Mouse (Mus musculus) stomach, embryonic 14.5 days (tissue): ENCODE data around the gene Col26a1. TPM values are rescaled to one million over a fixed set of nuclear protein-coding genes. Genes with fewer than 3 reads are reported as not detected.

ENCODE experiments used
- ATAC-seq: fragments of 200-750 bp; cut with Nextera tagmentation; 2 replicates; pipeline ENCODE4 v1.8.0; 2017; ENCODE audit warnings: low read depth, moderate TSS enrichment; ENCODE audit not compliant: insufficient number of reproducible peaks, insufficient read depth, low FRiP score
- H3K27ac ChIP-seq: fragments of 300-500 bp; sonication (generic); 2 replicates; pipeline ENCODE4 v1.5.1; 2014; ENCODE audit warnings: mild to moderate bottlenecking, low read length, moderate library complexity, mixed read lengths
- H3K27me3 ChIP-seq: fragments of 300-500 bp; sonication (generic); 2 replicates; pipeline ENCODE4 v1.6.1; 2014; ENCODE audit warnings: low read length, control low read depth, mixed read lengths; ENCODE audit not compliant: control insufficient read depth, insufficient read depth
- H3K36me3 ChIP-seq: fragments of 300-500 bp; sonication (generic); 2 replicates; pipeline ENCODE4 v1.6.1; 2014; ENCODE audit warnings: mild to moderate bottlenecking, control low read depth, low read length, moderate library complexity, mixed read lengths; ENCODE audit not compliant: control insufficient read depth, insufficient read depth
- H3K4me1 ChIP-seq: fragments of 300-500 bp; sonication (generic); 2 replicates; pipeline ENCODE4 v1.6.1; 2014; ENCODE audit warnings: low read length, control low read depth, mixed read lengths; ENCODE audit not compliant: control insufficient read depth, insufficient read depth
- H3K4me2 ChIP-seq: fragments of 300-500 bp; sonication (generic); replicated peaks from 2 replicates; pipeline ENCODE4 v1.6.1; 2014; ENCODE audit warnings: low read depth, low read length, control low read depth
- H3K4me3 ChIP-seq: fragments of 300-500 bp; sonication (generic); 2 replicates; pipeline ENCODE4 v1.5.1; 2014; ENCODE audit warnings: low read depth, low read length, control low read depth
- H3K9ac ChIP-seq: fragments of 300-500 bp; sonication (generic); replicated peaks from 2 replicates; pipeline ENCODE4 v1.6.1; 2014; ENCODE audit warnings: low read depth, mild to moderate bottlenecking, control low read depth, low read length, moderate library complexity, mixed read lengths
- H3K9me3 ChIP-seq: fragments of 300-500 bp; sonication (generic); 2 replicates; pipeline ENCODE4 v1.6.1; 2016; ENCODE audit warnings: low read depth, low read length, control low read depth; ENCODE audit not compliant: control insufficient read depth
- WGBS: fragments of 180-500 bp; shearing (Covaris S2); extraction: QIAGEN DNeasy Blood & Tissue Kit; methylation state at CpG from one replicate; pipeline ENCODE4 v1.1.7; 2014; 5-methylcytosine and 5-hydroxymethylcytosine counted together
- polyA plus RNA-seq: library from polyadenylated mRNA; unstranded; fragments of >200 nt; fragmentation: Nextera tagmentation; extraction: Ambion mirVana; gene quantifications from 2 replicates; pipeline ENCODE4 v1.2.1, GENCODE M21; 2014

Col26a1 gene
- polyA plus RNA-seq, 1 experiment from 2014 or later = 11.7 TPM

GRCm38 (mm10) chr5:136714232-136714875, 168.7 kb downstream of the Col26a1 start:
- Histone ChIP-seq H3K27ac (no peak overlapping the region), H3K27me3 (no peaks in the 10 kb centered on the region), H3K9ac (no peak overlapping the region), H3K9me3 (no peaks in the 10 kb centered on the region), H3K36me3 (no peaks in the 10 kb centered on the region), H3K4me2 (peak overlapping the region; percentile 14), H3K4me3 (no peak overlapping the region; the same call in 1 of the 2 replicates), H3K4me1 (no peaks in the 10 kb centered on the region)
- WGBS = 24% methylated on average over 32 of the region's 32 CpGs
- ATAC-seq = no peak

- Histone ChIP-seq H3K4me2 (no peak overlapping the region), H3K27me3 (no peaks in the 10 kb centered on the region), H3K9ac (no peak overlapping the region), H3K27ac (no peak overlapping the region), H3K9me3 (no peaks in the 10 kb centered on the region), H3K4me1 (no peaks in the 10 kb centered on the region), H3K36me3 (no peaks in the 10 kb centered on the region), H3K4me3 (no peak overlapping the region)
- 46% methylated on average over 4 of the region's 4 CpGs for WGBS
- no peak for ATAC-seq
These were observed 172.3 kb downstream of the Col26a1 start for GRCm38 (mm10) chr5:136710742-136711141.

- Histone ChIP-seq H3K4me2 (no peak overlapping the region), H3K9me3 (no peaks in the 10 kb centered on the region), H3K36me3 (no peaks in the 10 kb centered on the region), H3K27me3 (no peaks in the 10 kb centered on the region), H3K4me3 (no peak overlapping the region), H3K27ac (no peak overlapping the region), H3K9ac (no peak overlapping the region), H3K4me1 (no peaks in the 10 kb centered on the region)
- ATAC-seq = no peak
- whole genome bisulfite sequencing = 74% methylated on average over 12 of the region's 12 CpGs
These were observed 174.9 kb downstream of the Col26a1 start for GRCm38 (mm10) chr5:136708116-136708515.

- Histone ChIP-seq H3K27me3 (no peaks in the 10 kb centered on the region), H3K36me3 (no peaks in the 10 kb centered on the region), H3K4me1 (no peaks in the 10 kb centered on the region), H3K4me2 (no peak overlapping the region), H3K4me3 (no peak overlapping the region), H3K9me3 (no peaks in the 10 kb centered on the region), H3K9ac (no peak overlapping the region), H3K27ac (no peak overlapping the region)
- WGBS = 0% methylated on average over 9 of the region's 9 CpGs
- ATAC-seq = no peak; the same call in 1 of the 2 replicates
These were observed 176.2 kb downstream of the Col26a1 start for GRCm38 (mm10) chr5:136706803-136707202.

GRCm38 (mm10) chr5:136705532-136705931, 177.5 kb downstream of the Col26a1 start:
- Histone ChIP-seq H3K27ac (no peak overlapping the region), H3K9ac (no peak overlapping the region), H3K27me3 (no peaks in the 10 kb centered on the region), H3K4me1 (no peaks in the 10 kb centered on the region), H3K36me3 (no peaks in the 10 kb centered on the region), H3K4me3 (no peak overlapping the region), H3K9me3 (no peaks in the 10 kb centered on the region), H3K4me2 (no peak overlapping the region)
- no peak for ATAC-seq
- WGBS = 96% methylated on average over 3 of the region's 3 CpGs

- Histone ChIP-seq H3K4me1 (no peaks in the 10 kb centered on the region), H3K4me2 (no peak overlapping the region), H3K36me3 (no peaks in the 10 kb centered on the region), H3K9me3 (no peaks in the 10 kb centered on the region), H3K4me3 (no peak overlapping the region), H3K27ac (no peak overlapping the region), H3K27me3 (no peaks in the 10 kb centered on the region), H3K9ac (no peak overlapping the region)
- 73% methylated on average over 8 of the region's 8 CpGs for WGBS
- ATAC-seq = no peak
These were observed 178.9 kb downstream of the Col26a1 start for GRCm38 (mm10) chr5:136704151-136704550.

- H3K4me1 ChIP-seq = no peaks in the 10 kb centered on the region
- H3K4me2 ChIP-seq = no peak overlapping the region
- 40% methylated on average over 3 of the region's 3 CpGs for WGBS
- H3K36me3 ChIP-seq = no peaks in the 10 kb centered on the region
- H3K9me3 ChIP-seq = no peaks in the 10 kb centered on the region
- no peak overlapping the region for H3K4me3 ChIP-seq
- H3K27me3 ChIP-seq = no peaks in the 10 kb centered on the region
- no peak for ATAC-seq
- H3K9ac ChIP-seq = no peak overlapping the region
- H3K27ac ChIP-seq = no peak overlapping the region
These were observed 179.3 kb downstream of the Col26a1 start for GRCm38 (mm10) chr5:136703751-136704150.

- 0 out of 2 replicates have a peak, but pooled peaks have one; percentile 61 for ATAC-seq
- WGBS = 54% methylated on average over 3 of the region's 3 CpGs
- H3K4me1 ChIP-seq = no peaks in the 10 kb centered on the region
- H3K4me2 ChIP-seq = no peak overlapping the region
- H3K27me3 ChIP-seq = no peaks in the 10 kb centered on the region
- H3K27ac ChIP-seq = peak overlapping the region; percentile 21; the same call in 1 of the 2 replicates
- no peak overlapping the region for H3K4me3 ChIP-seq
- H3K9ac ChIP-seq = no peak overlapping the region
- no peaks in the 10 kb centered on the region for H3K9me3 ChIP-seq
- no peaks in the 10 kb centered on the region for H3K36me3 ChIP-seq
These were observed 180.8 kb downstream of the Col26a1 start for GRCm38 (mm10) chr5:136702159-136702725.
